Mouse (Mus musculus): ENCODE data around the gene Cd52.

Cd52 gene

GRCm38 (mm10) chr4:134094004-134094564, 798 bp downstream of the Cd52 start:
- CTCF ChIA-PET, result interaction anchor here (0.6 to 2.0 kb wide), 3 partner anchors 23 to 322 kb away, joined by 5 to 10 read pairs (median 7); no protein-coding TSS in a partner anchor

- CTCF ChIA-PET, result interaction anchor here (1.2 to 2.8 kb wide), 5 partner anchors 10 to 36 kb away, joined by 4 to 19 read pairs (median 6); partner anchors contain the start of gene Sh3bgrl3
Observed at GRCm38 (mm10) chr4:134092382-134093288, 2.2 kb downstream of the Cd52 start.

GRCm38 (mm10) chr4:134091225-134091529, 3.7 kb downstream of the Cd52 start:
- CTCF ChIA-PET, result interaction anchor here (2.0 to 2.8 kb wide), 3 partner anchors 8 to 33 kb away, joined by 6 to 19 read pairs (median 7); no protein-coding TSS in a partner anchor

- CTCF ChIA-PET, result interaction anchor here (0.5 to 2.8 kb wide), 5 partner anchors 8 to 64 kb away, joined by 4 to 19 read pairs (median 6); no protein-coding TSS in a partner anchor
Observed at GRCm38 (mm10) chr4:134090521-134091224, 4.2 kb downstream of the Cd52 start.

GRCm38 (mm10) chr4:134089029-134089428, 5.9 kb downstream of the Cd52 start:
- CTCF ChIA-PET, result no interaction called here

GRCm38 (mm10) chr4:134087412-134087811, 7.5 kb downstream of the Cd52 start:
- CTCF ChIA-PET, result interaction anchor here (1.0 kb wide), 1 partner anchor 36 kb away, joined by 3 read pairs; no protein-coding TSS in a partner anchor

GRCm38 (mm10) chr4:134084999-134085398, 9.9 kb downstream of the Cd52 start:
- CTCF ChIA-PET, result interaction anchor here (0.6 to 0.7 kb wide), 3 partner anchors 10 to 830 kb away, joined by 5 to 8 read pairs (median 8); no protein-coding TSS in a partner anchor

- CTCF ChIA-PET, result interaction anchor here (0.6 to 1.8 kb wide), 2 partner anchors 10 to 42 kb away, joined by 3 to 6 read pairs; no protein-coding TSS in a partner anchor
Observed at GRCm38 (mm10) chr4:134082460-134082859, 12.4 kb downstream of the Cd52 start.

- CTCF ChIA-PET, result interaction anchor here (0.6 to 1.8 kb wide), 3 partner anchors 10 to 46 kb away, joined by 3 to 6 read pairs (median 6); no protein-coding TSS in a partner anchor
Observed at GRCm38 (mm10) chr4:134081730-134082386, 13.0 kb downstream of the Cd52 start.

GRCm38 (mm10) chr4:134080674-134081073, 14.2 kb downstream of the Cd52 start:
- CTCF ChIA-PET, result interaction anchor here (1.7 kb wide), 1 partner anchor 45 kb away, joined by 3 read pairs; no protein-coding TSS in a partner anchor

GRCm38 (mm10) chr4:134078694-134079093, 16.2 kb downstream of the Cd52 start:
- CTCF ChIA-PET, result interaction anchor here (0.9 kb wide), 1 partner anchor 60 kb away, joined by 3 read pairs; no protein-coding TSS in a partner anchor

GRCm38 (mm10) chr4:134068793-134069580, 25.9 kb downstream of the Cd52 start:
- CTCF ChIA-PET, result no interaction called here

GRCm38 (mm10) chr4:134067833-134068544, 26.9 kb downstream of the Cd52 start:
- CTCF ChIA-PET, result interaction anchor here (0.6 to 0.7 kb wide), 3 partner anchors 20 to 1885 kb away, joined by 3 read pairs; no protein-coding TSS in a partner anchor

GRCm38 (mm10) chr4:134067383-134067782, 27.5 kb downstream of the Cd52 start:
- CTCF ChIA-PET, result interaction anchor here (0.6 to 0.7 kb wide), 2 partner anchors 21 to 34 kb away, joined by 3 read pairs; no protein-coding TSS in a partner anchor

GRCm38 (mm10) chr4:134065431-134066004, 29.4 kb downstream of the Cd52 start:
- CTCF ChIA-PET, result interaction anchor here (0.5 to 0.7 kb wide), 2 partner anchors 56 to 659 kb away, joined by 3 read pairs; no protein-coding TSS in a partner anchor

- CTCF ChIA-PET, result no interaction called here
Observed at GRCm38 (mm10) chr4:134062561-134062960, 32.3 kb downstream of the Cd52 start.

GRCm38 (mm10) chr4:134061944-134062446, 32.9 kb downstream of the Cd52 start:
- CTCF ChIA-PET, result no interaction called here

- CTCF ChIA-PET, result no interaction called here
Observed at GRCm38 (mm10) chr4:134061166-134061830, 33.6 kb downstream of the Cd52 start.
